ENCODE assay signal across 31 mouse cellular contexts in the genomic region with DNA sequence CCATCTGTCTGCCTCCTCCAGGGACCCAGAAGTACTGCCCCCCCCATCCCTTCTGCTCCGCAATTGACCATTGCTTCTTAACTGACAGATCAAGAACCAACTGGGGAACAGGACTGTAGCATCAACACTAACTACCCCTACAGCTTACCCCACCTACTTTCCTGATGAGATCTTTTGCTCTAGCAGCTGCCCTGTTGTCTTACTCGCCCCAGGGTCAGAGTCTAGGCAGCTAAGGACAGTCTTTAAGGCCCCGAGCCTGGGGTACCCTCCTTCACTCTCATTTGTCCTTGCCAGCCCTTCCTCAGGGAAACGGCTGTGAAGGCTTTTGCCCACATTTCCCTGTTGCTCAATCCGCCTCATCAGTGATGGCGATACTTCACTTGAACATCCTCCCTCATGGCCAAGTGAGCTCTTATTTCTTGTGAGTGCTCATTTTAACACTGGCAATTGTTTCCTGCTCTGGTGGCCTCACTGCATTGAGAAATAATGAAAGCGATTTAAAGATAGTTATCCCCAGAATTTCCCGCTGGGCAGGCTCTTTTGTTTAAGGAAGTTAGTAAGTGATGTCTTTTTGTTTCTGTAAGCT. TPM values are rescaled to one million over a fixed set of nuclear protein-coding genes. Genes with fewer than 3 reads are reported as not detected.
A peak's percentile ranks its signal among the peaks of the same experiment; 100 is the strongest.
DNase-seq lines count a peak whose midpoint lies in the region; ATAC-seq and TF ChIP-seq lines count a peak whose summit lies in the region.
"Had no signal": no experiment of that assay in that cellular context is flagged by ENCODE, and none has a peak within 500 bp of the region (broad histone marks: within the 10 kb centered on the region; RNA-seq: fewer than 3 reads in every experiment).

No protein-coding gene starts in this region.

- ATAC-seq in lung, embryonic 16.5 days (ENCODE audit: low read depth), result peak; percentile 49
- ATAC-seq in activated CD4-positive, CD25-positive, alpha-beta regulatory T cell, adult 4 months, result peak; percentile 24
- ATAC-seq: forebrain, embryonic 15.5 days; inflammation-experienced regulatory T-cells, adult 6 months had no signal

- 44% methylated on average over 8 of the region's 8 CpGs for WGBS in lung, embryonic 16.5 days
- WGBS in lung, adult 2 months, result 39% methylated on average over 8 of the region's 8 CpGs

- H3K79me2 ChIP-seq in myocyte (ENCODE audit: control insufficient read depth, insufficient read depth), result no peaks in the 10 kb centered on the region

- TF ChIP-seq POLR2A in lung, adult 2 months (IDR thresholded peaks at IDR 0.05; ENCODE audit: borderline replicate concordance, extremely low read depth, low read depth, low read length), result no peak
- no peak for TF ChIP-seq POLR2A in myocyte (IDR thresholded peaks at IDR 0.05; ENCODE audit: insufficient read length, low read depth)

- H3K27me3 ChIP-seq in lung, embryonic 16.5 days (ENCODE audit: control insufficient read depth, insufficient read depth, low read depth, low read length), result no peaks in the 10 kb centered on the region
- H3K27me3 ChIP-seq in myocyte (ENCODE audit: control insufficient read depth, insufficient read depth, insufficient read length), result no peaks in the 10 kb centered on the region
- H3K27me3 ChIP-seq: embryonic facial prominence, embryonic 13.5 days; forebrain, embryonic 15.5 days; hindbrain, embryonic 15.5 days; limb, embryonic 15.5 days; neural tube, embryonic 15.5 days had no signal

- peaks cover 29% of the 10 kb centered on the region for H3K4me1 ChIP-seq in lung, embryonic 16.5 days (replicated peaks; ENCODE audit: control insufficient read depth, insufficient read depth, low read length)
- peaks cover 6% of the 10 kb centered on the region for H3K4me1 ChIP-seq in lung, adult 2 months (ENCODE audit: control insufficient read depth, insufficient read depth, low read length)
- H3K4me1 ChIP-seq: forebrain, embryonic 15.5 days; hindbrain, embryonic 15.5 days; neural tube, embryonic 15.5 days had no signal

- no peaks in the 10 kb centered on the region for H3K9me3 ChIP-seq in lung, embryonic 16.5 days (ENCODE audit: control insufficient read depth, low read length)
- H3K9me3 ChIP-seq: embryonic facial prominence, embryonic 13.5 days; forebrain, embryonic 10.5 days; forebrain, embryonic 15.5 days; G1E; heart, embryonic 13.5 days; hindbrain, embryonic 10.5 days; hindbrain, embryonic 15.5 days; limb, embryonic 15.5 days; liver, embryonic 13.5 days; neural tube, embryonic 15.5 days had no signal

- no peak overlapping the region for H3K4me3 ChIP-seq in lung, embryonic 16.5 days (ENCODE audit: low read length)
- no peak overlapping the region for H3K4me3 ChIP-seq in lung, adult 2 months (replicated peaks; ENCODE audit: extremely low read depth, low read depth, low read length)
- H3K4me3 ChIP-seq in myocyte, result no peak overlapping the region
- H3K4me3 ChIP-seq: embryonic facial prominence, embryonic 13.5 days; forebrain, embryonic 10.5 days; forebrain, embryonic 15.5 days; gastrocnemius, adult 2 months; heart, embryonic 13.5 days; hindbrain, embryonic 10.5 days; hindbrain, embryonic 15.5 days; limb, embryonic 15.5 days; liver, embryonic 13.5 days; neural tube, embryonic 15.5 days had no signal

- no peak for DNase-seq in lung, adult 2 months
- DNase-seq in lung, postnatal 10 days, result peak; percentile 24
- DNase-seq in kidney, postnatal 25 days, result no peak
- no peak for DNase-seq in kidney, adult 9 months
- DNase-seq in thymus, adult 18-20 months, result no peak
- DNase-seq: adrenal gland, adult 8-10 months; cerebellum, adult 8-10 months; cerebellum, postnatal 36 days; gastrocnemius, adult 2 months; gastrocnemius, postnatal 36 days; heart, postnatal 10 days; kidney, adult 11 months; kidney, postnatal 4 days; left cerebral cortex, postnatal 4 days; liver, embryonic 13.5 days; midbrain, embryonic 14.5 days; right cerebral cortex, postnatal 4 days had no signal

- no peak for TF ChIP-seq CTCF in lung, adult 2 months (IDR thresholded peaks at IDR 0.05; ENCODE audit: insufficient read depth, low read length)

- H3ac ChIP-seq in myocyte (ENCODE audit: control insufficient read depth, insufficient read length), result no peak overlapping the region

- H3K27ac ChIP-seq in lung, embryonic 16.5 days (ENCODE audit: low read length), result peak overlapping the region; percentile 78
- H3K27ac ChIP-seq: embryonic facial prominence, embryonic 13.5 days; forebrain, embryonic 10.5 days; forebrain, embryonic 15.5 days; gastrocnemius, adult 2 months; heart, embryonic 13.5 days; hindbrain, embryonic 10.5 days; hindbrain, embryonic 15.5 days; limb, embryonic 15.5 days; liver, embryonic 13.5 days; neural tube, embryonic 15.5 days; stomach, postnatal 0 days had no signal

- H3K36me3 ChIP-seq in lung, embryonic 16.5 days (ENCODE audit: control insufficient read depth, insufficient read depth, low read length), result no peaks in the 10 kb centered on the region
- no peaks in the 10 kb centered on the region for H3K36me3 ChIP-seq in myocyte (ENCODE audit: control insufficient read depth, insufficient read depth)
- H3K36me3 ChIP-seq: embryonic facial prominence, embryonic 13.5 days; forebrain, embryonic 10.5 days; forebrain, embryonic 15.5 days; G1E; heart, embryonic 13.5 days; hindbrain, embryonic 10.5 days; hindbrain, embryonic 15.5 days; limb, embryonic 15.5 days; liver, embryonic 13.5 days; neural tube, embryonic 15.5 days had no signal

- no peak overlapping the region for H3K4me2 ChIP-seq in lung, embryonic 16.5 days (ENCODE audit: low read depth, low read length)
- peak overlapping the region; percentile 63 for H3K4me2 ChIP-seq in myocyte (ENCODE audit: low read depth)
- H3K4me2 ChIP-seq: embryonic facial prominence, embryonic 13.5 days; forebrain, embryonic 15.5 days; heart, embryonic 13.5 days; hindbrain, embryonic 15.5 days; limb, embryonic 15.5 days; liver, embryonic 13.5 days; neural tube, embryonic 15.5 days had no signal

- no peak overlapping the region for H3K9ac ChIP-seq in lung, embryonic 16.5 days (ENCODE audit: low read length)
- H3K9ac ChIP-seq: embryonic facial prominence, embryonic 13.5 days; forebrain, embryonic 15.5 days; heart, embryonic 13.5 days; hindbrain, embryonic 15.5 days; limb, embryonic 15.5 days; liver, embryonic 13.5 days; neural tube, embryonic 15.5 days had no signal

TF ChIP-seq in myocyte, 11 proteins besides CTCF, POLR2A, EP300 and RAD21:
- TF ChIP-seq MYOD1 (IDR thresholded peaks at IDR 0.05; ENCODE audit: control insufficient read depth in 1 of 3, insufficient read length in 2 of 3, low read depth in 2 of 3) (peak; percentile 30 to 64 (median 55)), MAX (IDR thresholded peaks at IDR 0.05; ENCODE audit: low read depth) (no peak), CEBPB (IDR thresholded peaks at IDR 0.05; ENCODE audit: insufficient read depth, poor library complexity, severe bottlenecking) (peak; percentile 59), MYOG (IDR thresholded peaks at IDR 0.05; ENCODE audit: control insufficient read depth in 1 of 3, insufficient read depth in 1 of 3, insufficient read length in 2 of 3, low read depth in 2 of 3) (peak in 1 of 3 experiments; percentile 50), SRF (IDR thresholded peaks at IDR 0.05; ENCODE audit: control insufficient read depth, insufficient read length, low read depth) (no peak)

RNA-seq across cellular contexts. Expression of gene Erp27, which starts 18.0 kb away (rescaled TPM):
- polyA plus RNA-seq in lung, embryonic 16.5 days (2015; fragmentation: Nextera tagmentation; extraction: Ambion mirVana), result 0.35 and 0.97 TPM in 2 replicates
- 0.26 TPM in 1 of 2 replicates, not detected in the other for polyA plus RNA-seq in lung, adult 2 months (2012; rRNA removed)
- under 1 TPM; 0.50 to 0.54 TPM for polyA plus RNA-seq in activated CD4-positive, CD25-positive, alpha-beta regulatory T cell, adult 4 months (2017; shearing (Covaris generic))
- 0.05 TPM for polyA plus RNA-seq in myocyte (2012; fragmentation: generic; extraction: Trizol)
- polyA plus RNA-seq: forebrain, embryonic 10.5 days; G1E; hindbrain, embryonic 10.5 days; hindbrain, embryonic 15.5 days; midbrain, embryonic 14.5 days; neural tube, embryonic 15.5 days had no signal

RNA-seq across cellular contexts. Expression of gene Pde6h, which starts 19.7 kb away (rescaled TPM):
- polyA plus RNA-seq in lung, embryonic 16.5 days (2015; fragmentation: Nextera tagmentation; extraction: Ambion mirVana), result 0.20 TPM in 1 of 2 replicates, not detected in the other
- 0.02 and 0.20 TPM in 2 replicates for polyA plus RNA-seq in lung, adult 2 months (2012; rRNA removed)
- under 1 TPM in 1 of 2 experiments, not detected in 1; 0.05 TPM for polyA plus RNA-seq in activated CD4-positive, CD25-positive, alpha-beta regulatory T cell, adult 4 months (2017; shearing (Covaris generic))
- 0.12 TPM for polyA plus RNA-seq in myocyte (2012; fragmentation: generic; extraction: Trizol)
- polyA plus RNA-seq: embryonic facial prominence, embryonic 13.5 days; forebrain, embryonic 10.5 days; forebrain, embryonic 15.5 days; G1E; heart, embryonic 13.5 days; hindbrain, embryonic 10.5 days; inflammation-experienced regulatory T-cells, adult 6 months; liver, embryonic 13.5 days; midbrain, embryonic 14.5 days had no signal

RNA-seq across cellular contexts. Expression of gene Mgp, which starts 28.4 kb away (rescaled TPM):
- 1,118 and 1,160 TPM in 2 replicates for polyA plus RNA-seq in lung, embryonic 16.5 days (2015; fragmentation: Nextera tagmentation; extraction: Ambion mirVana)
- polyA plus RNA-seq in lung, adult 2 months (2012; rRNA removed), result 3,073 and 5,313 TPM in 2 replicates
- not detected for polyA plus RNA-seq in activated CD4-positive, CD25-positive, alpha-beta regulatory T cell, adult 4 months (2017; shearing (Covaris generic))
- polyA plus RNA-seq in myocyte (2012; fragmentation: generic; extraction: Trizol), result 132 TPM
- polyA plus RNA-seq: G1E; inflammation-experienced regulatory T-cells, adult 6 months had no signal

RNA-seq across cellular contexts. Expression of gene Arhgdib, which starts 37.7 kb away (rescaled TPM):
- polyA plus RNA-seq in lung, embryonic 16.5 days (2015; fragmentation: Nextera tagmentation; extraction: Ambion mirVana), result 85.2 and 98.2 TPM in 2 replicates
- 55.5 and 82.9 TPM in 2 replicates for polyA plus RNA-seq in lung, adult 2 months (2012; rRNA removed)
- 1,000 to 10,000 TPM; 2,826 to 2,843 TPM for polyA plus RNA-seq in activated CD4-positive, CD25-positive, alpha-beta regulatory T cell, adult 4 months (2017; shearing (Covaris generic))
- polyA plus RNA-seq in myocyte (2012; fragmentation: generic; extraction: Trizol), result 90.2 TPM

RNA-seq across cellular contexts. Expression of gene Art4, which starts 46.4 kb away (rescaled TPM):
- 7.1 and 7.8 TPM in 2 replicates for polyA plus RNA-seq in lung, embryonic 16.5 days (2015; fragmentation: Nextera tagmentation; extraction: Ambion mirVana)
- 10.3 TPM in 2 replicates for polyA plus RNA-seq in lung, adult 2 months (2012; rRNA removed)
- polyA plus RNA-seq in activated CD4-positive, CD25-positive, alpha-beta regulatory T cell, adult 4 months (2017; shearing (Covaris generic)), result 1 to 10 TPM; 1.5 to 1.6 TPM
- polyA plus RNA-seq in myocyte (2012; fragmentation: generic; extraction: Trizol), result not detected
- polyA plus RNA-seq: midbrain, embryonic 14.5 days had no signal

Comparison
In these comparisons a context has a peak if more than half of its experiments do, and no peak if none do; other contexts are left out.
1. RNA of gene Mgp, which starts 28.4 kb away (polyA plus RNA-seq): 3,073 to 5,313 TPM in lung, adult 2 months, 1,118 to 1,160 TPM in lung, embryonic 16.5 days and 132 TPM in myocyte (single experiment); not detected in activated CD4-positive, CD25-positive, alpha-beta regulatory T cell, adult 4 months; every median in the first group is over 100 times any median in the second.